Mouse (Mus musculus) kidney, postnatal 0 days (tissue): ENCODE data around the gene Ppard. TPM values are rescaled to one million over a fixed set of nuclear protein-coding genes. Genes with fewer than 3 reads are reported as not detected.

ENCODE experiments used
- ATAC-seq: fragments of 200-750 bp; cut with Nextera tagmentation; replicated peaks from 2 replicates; pipeline ENCODE4 v1.8.0; 2017; ENCODE audit warnings: low read depth, moderate number of reproducible peaks, moderate TSS enrichment, moderate library complexity; ENCODE audit not compliant: low FRiP score
- DNase-seq: peaks from one replicate; pipeline ENCODE4 v3.0.0-alpha.2; 2016; ENCODE audit warnings: low spot score
- H3K27ac ChIP-seq: fragments of 300-500 bp; sonication (generic); 2 replicates; pipeline ENCODE4 v1.5.1; 2014; ENCODE audit warnings: mild to moderate bottlenecking
- H3K27me3 ChIP-seq: fragments of 300-500 bp; sonication (generic); 2 replicates; pipeline ENCODE4 v1.6.1; 2014; ENCODE audit warnings: low read length, mixed read lengths; ENCODE audit not compliant: insufficient read depth
- H3K36me3 ChIP-seq: fragments of 300-500 bp; sonication (generic); 2 replicates; pipeline ENCODE4 v1.6.1; 2014; ENCODE audit warnings: low read length, mixed read lengths; ENCODE audit not compliant: insufficient read depth
- H3K4me1 ChIP-seq: fragments of 300-500 bp; sonication (generic); replicated peaks from 2 replicates; pipeline ENCODE4 v1.6.1; 2014; ENCODE audit warnings: antibody characterized with exemption, low read length, mixed read lengths; ENCODE audit not compliant: insufficient read depth
- H3K4me2 ChIP-seq: fragments of 300-500 bp; sonication (generic); 2 replicates; pipeline ENCODE4 v1.6.1; 2014; ENCODE audit warnings: mild to moderate bottlenecking, low read length, moderate library complexity, mixed read lengths
- H3K4me3 ChIP-seq: fragments of 300-500 bp; sonication (generic); replicated peaks from 2 replicates; pipeline ENCODE4 v1.5.1; 2014; ENCODE audit warnings: low read depth, low read length
- H3K9ac ChIP-seq: fragments of 300-500 bp; sonication (generic); 2 replicates; pipeline ENCODE4 v1.6.1; 2014; ENCODE audit warnings: low read depth, low read length
- H3K9me3 ChIP-seq: fragments of 300-500 bp; sonication (generic); replicated peaks from 2 replicates; pipeline ENCODE4 v1.6.1; 2016; ENCODE audit warnings: low read length, inconsistent platforms, mixed read lengths
- CTCF ChIP-seq: IDR thresholded peaks from 2 replicates; pipeline ENCODE4 v1.5.1; 2016; ENCODE audit warnings: antibody characterized with exemption, low read depth, mild to moderate bottlenecking, moderate library complexity
- WGBS: fragments of 180-500 bp; shearing (Covaris S2); extraction: QIAGEN DNeasy Blood & Tissue Kit; methylation state at CpG from one replicate; pipeline ENCODE4 v1.1.7; 2014; 5-methylcytosine and 5-hydroxymethylcytosine counted together
- polyA plus RNA-seq: library from polyadenylated mRNA; unstranded; fragments of >200 nt; fragmentation: Nextera tagmentation; extraction: Ambion mirVana; gene quantifications from 2 replicates; pipeline ENCODE4 v1.2.1, GENCODE M21; 2015

Ppard gene
- 1.8 and 2.0 TPM in 2 replicates for polyA plus RNA-seq

DNA sequence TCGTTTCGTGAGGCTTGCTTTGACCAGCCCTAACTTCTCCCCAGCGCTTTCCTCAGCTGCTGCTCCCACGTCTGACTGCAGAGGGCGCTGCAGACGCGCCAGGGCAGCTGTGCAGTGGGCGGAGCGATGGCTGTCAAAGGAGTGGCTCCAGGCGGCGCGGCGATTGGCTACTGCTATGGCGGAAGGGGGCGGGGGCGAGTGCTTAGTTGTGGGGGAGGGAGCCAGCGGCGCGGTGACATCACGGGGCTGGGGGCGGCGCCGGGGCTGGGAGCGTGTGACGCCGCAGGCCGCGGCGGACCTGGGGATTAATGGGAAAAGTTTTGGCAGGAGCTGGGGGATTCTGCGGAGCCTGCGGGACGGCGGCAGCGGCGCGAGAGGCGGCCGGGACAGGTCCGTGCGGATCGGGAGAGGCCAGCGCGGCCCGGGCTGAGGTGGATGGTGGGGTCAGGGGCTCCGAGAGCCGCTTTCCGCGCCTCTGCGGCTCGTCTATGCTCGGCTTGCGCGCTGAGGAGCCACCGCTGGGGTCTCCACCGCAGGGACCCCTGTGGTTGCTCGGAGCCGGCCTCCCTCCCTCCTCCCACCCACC is at the start of gene Ppard:
Ppard (plus strand) TSS at position 226 of the 586 bp plus-strand sequence.
- no peaks in the 10 kb centered on the region for H3K9me3 ChIP-seq
- peak within 1 kb of the TSS; percentile 92 for H3K4me2 ChIP-seq
- peaks cover 5% of the 10 kb centered on the region; the same call in 1 of the 2 replicates for H3K36me3 ChIP-seq
- H3K27ac ChIP-seq = peak within 1 kb of the TSS; percentile 82
- H3K9ac ChIP-seq = peak within 1 kb of the TSS; percentile 92
- DNase-seq (peak; percentile 100), ATAC-seq (peak; percentile 92)
- H3K4me1 ChIP-seq = no peaks in the 10 kb centered on the region
- H3K27me3 ChIP-seq = no peaks in the 10 kb centered on the region
- WGBS = under 1% methylated on average over 38 of the region's 57 CpGs
- H3K4me3 ChIP-seq = peak within 1 kb of the TSS; percentile 81
- TF ChIP-seq CTCF = peak; percentile 99

DNA sequence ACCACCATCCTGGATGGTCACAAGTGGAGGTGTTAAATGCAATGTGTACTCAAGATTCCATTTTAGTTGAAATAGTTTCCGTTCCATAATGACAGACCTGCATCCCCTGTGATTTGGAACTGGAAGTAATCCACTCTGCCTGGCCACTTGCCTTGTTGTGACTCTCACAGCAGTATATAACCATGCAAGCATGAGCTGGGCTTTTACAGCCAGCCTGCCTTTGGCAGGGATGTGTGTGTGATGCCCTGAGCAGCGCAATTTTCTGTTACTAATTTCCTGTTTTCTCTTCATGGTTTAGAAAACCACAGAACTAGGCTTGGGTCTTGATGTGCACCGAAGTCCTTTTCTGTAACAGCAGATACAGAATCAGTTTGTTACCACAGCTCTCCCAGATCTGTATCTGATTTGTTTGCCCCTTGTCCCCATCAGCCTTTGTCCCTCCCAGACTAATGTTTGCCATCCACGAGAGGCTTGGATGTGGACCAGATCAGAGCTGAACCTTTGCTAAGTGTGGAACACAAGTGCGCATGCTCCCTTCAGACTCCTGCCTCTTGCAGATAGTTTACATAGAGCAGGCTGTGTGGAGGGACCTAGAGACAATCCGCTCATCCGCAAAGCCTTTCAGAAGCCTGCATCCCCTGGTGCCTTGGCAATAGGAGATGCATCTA is 47.4 kb upstream of the Ppard start:
- no peak overlapping the region for H3K4me2 ChIP-seq
- no peak for DNase-seq

DNA sequence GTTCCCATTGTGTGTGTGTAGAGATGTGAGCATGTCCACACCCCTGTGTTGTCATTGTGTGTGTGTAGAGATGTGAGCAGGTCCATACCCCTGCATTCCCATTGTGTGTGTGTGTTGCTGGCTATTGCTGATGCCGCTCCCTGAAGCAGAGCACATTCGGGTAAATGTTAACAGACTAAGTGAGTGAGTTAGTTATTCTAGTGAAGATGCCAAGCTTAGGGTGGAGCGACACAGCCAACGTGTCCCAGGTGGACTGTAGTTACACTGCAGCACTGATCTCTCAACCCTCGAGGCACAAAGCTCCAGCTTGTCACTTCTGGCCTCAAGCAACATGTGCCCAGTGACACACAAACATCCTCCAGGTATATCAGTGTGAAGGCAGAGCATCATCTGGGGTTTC is 44.2 kb upstream of the Ppard start:
- peaks cover 27% of the 10 kb centered on the region for H3K36me3 ChIP-seq
- no peak overlapping the region for H3K9ac ChIP-seq
- DNase-seq (no peak), ATAC-seq (no peak)
- no peak overlapping the region for H3K4me3 ChIP-seq
- no peak overlapping the region for H3K4me2 ChIP-seq
- 67% methylated on average over 5 of the region's 5 CpGs for WGBS
- no peaks in the 10 kb centered on the region for H3K4me1 ChIP-seq
- no peak for TF ChIP-seq CTCF
- H3K27me3 ChIP-seq = no peaks in the 10 kb centered on the region
- H3K9me3 ChIP-seq = no peaks in the 10 kb centered on the region
- H3K27ac ChIP-seq = no peak overlapping the region

More for the DNA sequence above, 47.4 kb upstream of the Ppard start:
- Histone ChIP-seq H3K4me1 (no peaks in the 10 kb centered on the region), H3K36me3 (peaks cover 4% of the 10 kb centered on the region), H3K9ac (no peak overlapping the region), H3K27me3 (no peaks in the 10 kb centered on the region), H3K4me3 (no peak overlapping the region), H3K9me3 (no peaks in the 10 kb centered on the region), H3K27ac (no peak overlapping the region)
- no peak for ATAC-seq
- TF ChIP-seq CTCF = no peak
- WGBS = 84% methylated on average over 7 of the region's 7 CpGs

DNA sequence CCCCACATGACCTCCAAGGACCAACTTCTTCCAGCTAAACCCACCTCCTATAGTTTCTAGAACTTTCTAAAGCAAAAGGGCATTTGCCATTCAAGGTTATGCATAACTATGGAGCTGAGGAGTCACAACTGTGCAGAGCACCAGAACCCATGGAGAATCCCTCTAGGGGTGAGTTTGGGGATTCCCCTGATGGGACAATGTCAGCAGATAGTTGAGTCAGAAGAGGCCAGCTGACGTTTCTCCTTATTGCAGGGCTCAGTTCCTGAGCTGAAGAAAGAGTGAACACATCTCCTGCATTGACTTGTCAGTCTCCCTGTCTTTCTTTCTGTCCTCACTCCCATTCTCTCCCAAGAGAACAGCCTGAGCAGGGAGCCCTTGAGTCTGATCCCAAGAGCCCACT is 39.7 kb upstream of the Ppard start:
- 50% methylated on average over 1 of the region's 1 CpGs for WGBS
- Histone ChIP-seq H3K36me3 (peaks cover 44% of the 10 kb centered on the region), H3K4me1 (no peaks in the 10 kb centered on the region), H3K4me2 (no peak overlapping the region), H3K9ac (no peak overlapping the region), H3K4me3 (no peak overlapping the region), H3K9me3 (no peaks in the 10 kb centered on the region), H3K27me3 (no peaks in the 10 kb centered on the region), H3K27ac (no peak overlapping the region)
- no peak for DNase-seq
- TF ChIP-seq CTCF = no peak
- ATAC-seq = no peak

DNA sequence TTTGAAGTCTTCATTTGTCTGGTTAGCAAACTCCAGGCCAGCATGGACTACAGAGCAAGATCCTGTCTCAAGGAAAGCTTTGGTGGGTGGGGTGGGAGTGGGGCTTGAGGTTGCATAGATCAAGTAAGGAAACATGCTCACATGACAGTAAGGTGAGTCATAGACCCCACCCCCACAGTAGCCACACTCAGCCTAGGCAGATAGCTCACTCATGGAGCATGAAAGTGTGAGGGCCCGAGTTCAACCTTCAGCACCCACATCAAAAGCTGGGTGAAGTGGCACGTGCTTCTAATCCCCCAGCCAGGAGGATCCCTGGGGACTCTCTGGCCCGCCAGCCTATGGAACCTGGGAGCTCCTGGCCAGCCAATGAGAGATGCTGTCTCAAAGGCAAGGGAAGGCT is 38.9 kb upstream of the Ppard start:
- H3K27me3 ChIP-seq = no peaks in the 10 kb centered on the region
- H3K4me2 ChIP-seq = no peak overlapping the region
- no peak overlapping the region for H3K27ac ChIP-seq
- H3K4me1 ChIP-seq = no peaks in the 10 kb centered on the region
- ATAC-seq = no peak
- no peak overlapping the region for H3K4me3 ChIP-seq
- H3K9ac ChIP-seq = no peak overlapping the region
- no peak for DNase-seq
- no peak for TF ChIP-seq CTCF
- peaks cover 50% of the 10 kb centered on the region for H3K36me3 ChIP-seq
- 78% methylated on average over 3 of the region's 3 CpGs for WGBS
- H3K9me3 ChIP-seq = no peaks in the 10 kb centered on the region

DNA sequence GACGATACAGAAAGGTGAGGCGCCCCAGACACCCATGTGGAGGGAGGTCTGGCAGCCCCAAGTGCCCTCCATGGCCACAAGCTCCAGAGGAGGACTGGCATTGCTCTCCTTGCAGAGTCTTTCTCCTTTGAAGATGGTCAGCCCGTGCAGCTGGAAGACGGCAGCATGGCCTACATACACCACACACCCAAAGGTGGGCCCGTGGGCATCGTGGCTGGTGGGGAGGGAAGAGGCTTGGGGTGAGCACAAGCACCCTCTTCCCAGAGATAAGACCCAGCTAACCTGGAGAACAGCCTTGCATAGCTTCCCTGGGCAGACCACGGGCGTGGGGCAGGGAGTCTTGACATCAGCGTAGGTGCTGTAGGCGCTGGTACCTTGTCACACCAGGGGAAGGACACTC is 37.5 kb upstream of the Ppard start:
- 97% methylated on average over 10 of the region's 10 CpGs for WGBS
- Histone ChIP-seq H3K9ac (no peak overlapping the region), H3K36me3 (peaks cover 50% of the 10 kb centered on the region), H3K27me3 (no peaks in the 10 kb centered on the region), H3K4me1 (no peaks in the 10 kb centered on the region), H3K27ac (no peak overlapping the region), H3K4me3 (no peak overlapping the region), H3K9me3 (no peaks in the 10 kb centered on the region), H3K4me2 (no peak overlapping the region)
- ATAC-seq = no peak
- no peak for TF ChIP-seq CTCF
- no peak for DNase-seq
